Mouse (Mus musculus) small intestine, adult 2 months (tissue): Measurements from ENCODE around the gene Aff3.

Experiments used
- CTCF ChIP-seq: fragments of 200-500 bp; IDR thresholded peaks from 2 replicates; pipeline ENCODE4 v1.5.1; 2012; ENCODE audit warnings: low read depth, mild to moderate bottlenecking, control low read depth, inconsistent platforms, low read length, moderate library complexity, mixed read lengths; ENCODE audit not compliant: insufficient replicate concordance, insufficient read length; ENCODE audit errors: extremely low read depth
- POLR2A ChIP-seq: fragments of 200-500 bp; IDR thresholded peaks from 2 replicates; pipeline ENCODE4 v1.6.1; 2012; ENCODE audit warnings: low read depth, mild to moderate bottlenecking, control low read depth, inconsistent platforms, low read length, moderate library complexity

DNA sequence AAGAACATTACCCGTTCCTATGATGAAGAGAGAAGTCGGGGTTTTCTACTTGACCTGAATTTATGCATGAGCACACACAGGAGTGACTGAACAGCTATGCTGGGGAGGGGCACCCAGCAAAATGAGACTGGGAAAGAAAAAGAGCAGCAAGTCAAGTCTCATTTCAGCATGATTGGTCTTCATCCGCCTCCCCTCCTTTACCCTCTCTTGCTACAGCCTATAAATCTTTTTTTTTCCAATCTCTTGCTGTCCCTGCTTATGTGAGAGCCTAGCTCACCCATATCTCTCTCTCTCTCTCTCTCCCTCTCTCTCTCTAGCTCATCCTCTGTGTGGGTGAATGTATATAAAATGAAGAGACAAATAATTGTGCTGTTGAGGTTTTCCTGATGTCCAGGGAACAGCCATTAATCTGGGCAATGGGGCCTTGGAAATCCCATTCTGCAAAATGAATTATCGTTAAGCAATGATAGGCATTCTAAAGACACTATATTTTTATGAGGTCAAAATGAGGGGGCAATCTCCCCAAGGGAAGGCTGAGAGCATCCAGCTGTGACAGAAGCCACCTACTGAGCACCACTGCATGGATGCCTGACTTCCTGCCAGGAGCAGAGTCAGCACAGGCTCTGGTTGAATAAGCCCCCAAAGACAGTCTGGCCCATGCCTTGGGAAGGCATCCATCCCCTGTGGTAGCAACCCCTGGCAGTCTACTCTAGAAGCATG lies 224.8 kb downstream of the Aff3 start:
- no peak for TF ChIP-seq CTCF
- no peak for TF ChIP-seq POLR2A
